Mouse (Mus musculus): Measurements from ENCODE around the gene Clptm1l. TPM values are rescaled to one million over a fixed set of nuclear protein-coding genes. Genes with fewer than 3 reads are reported as not detected.

Clptm1l gene
- total and polyA plus RNA-seq, 3 experiments: 104 to 201 (median 197) TPM

- H3K27ac ChIP-seq (ENCODE audit: control insufficient read depth, low read depth, low read length): no peak overlapping the region
- TF ChIP-seq RAD21 (IDR thresholded peaks at IDR 0.05; ENCODE audit: low read depth, low read length) (peak; percentile 39; the same call in 1 of the 2 replicates), POLR2A (IDR thresholded peaks at IDR 0.05; ENCODE audit: control insufficient read depth in 1 of 2, insufficient read depth in 1 of 2, low read depth in 1 of 2, low read length in 2 of 2, poor library complexity in 1 of 2) (no peak)
- H3K9me3 ChIP-seq (replicated peaks; ENCODE audit: insufficient read depth, low read length): no peaks in the 10 kb centered on the region
- no peaks in the 10 kb centered on the region for H3K27me3 ChIP-seq (ENCODE audit: control insufficient read depth in 1 of 2, insufficient read depth in 2 of 2, low read length in 2 of 2)
- H3K36me3 ChIP-seq (ENCODE audit: control insufficient read depth in 1 of 2, insufficient read depth in 2 of 2, low read length in 2 of 2): peaks cover 0 to 6% of the 10 kb centered on the region in 2 experiments; a peak in 2 of 4 replicates
- peak overlapping the region; percentile 70 to 77 for H3K4me3 ChIP-seq (ENCODE audit: control insufficient read depth in 1 of 2, insufficient read depth in 1 of 2, low read depth in 2 of 2, low read length in 2 of 2)
- DNase-seq (ENCODE audit: low read depth, low spot score): no peak
- no peaks in the 10 kb centered on the region for H3K79me2 ChIP-seq (ENCODE audit: control insufficient read depth, insufficient read depth, low read length, poor library complexity)
- peaks cover 0 to 24% of the 10 kb centered on the region in 2 experiments; a peak in 2 of 4 replicates for H3K4me1 ChIP-seq (ENCODE audit: control insufficient read depth in 1 of 2, insufficient read depth in 2 of 2, low read length in 2 of 2)
- H3K9ac ChIP-seq (ENCODE audit: control insufficient read depth, low read depth, low read length, poor library complexity, severe bottlenecking): no peak overlapping the region
These were observed 22.6 kb downstream of the Clptm1l start for GRCm38 (mm10) chr13:73626410-73626744.

GRCm38 (mm10) chr13:73626745-73627549 is 23.1 kb downstream of the Clptm1l start, which contains the start of gene Tert:
TSS of gene Tert (plus strand) at chr13:73626911.
- Histone ChIP-seq H3K27ac (ENCODE audit: control insufficient read depth, low read depth, low read length) (no peak within 1 kb of the TSS), H3K9ac (ENCODE audit: control insufficient read depth, low read depth, low read length, poor library complexity, severe bottlenecking) (peak within 1 kb of the TSS; percentile 62), H3K79me2 (ENCODE audit: control insufficient read depth, insufficient read depth, low read length, poor library complexity) (no peaks in the 10 kb centered on the region), H3K36me3 (ENCODE audit: control insufficient read depth in 1 of 2, insufficient read depth in 2 of 2, low read length in 2 of 2) (peaks cover 0 to 6% of the 10 kb centered on the region in 2 experiments; a peak in 2 of 4 replicates), H3K27me3 (ENCODE audit: control insufficient read depth in 1 of 2, insufficient read depth in 2 of 2, low read length in 2 of 2) (no peaks in the 10 kb centered on the region), H3K4me3 (ENCODE audit: control insufficient read depth in 1 of 2, insufficient read depth in 1 of 2, low read depth in 2 of 2, low read length in 2 of 2) (peak within 1 kb of the TSS; percentile 70 to 77), H3K4me1 (ENCODE audit: control insufficient read depth in 1 of 2, insufficient read depth in 2 of 2, low read length in 2 of 2) (peaks cover 0 to 24% of the 10 kb centered on the region in 2 experiments; a peak in 2 of 4 replicates), H3K9me3 (replicated peaks; ENCODE audit: insufficient read depth, low read length) (no peaks in the 10 kb centered on the region)
- peak; percentile 80 for DNase-seq (ENCODE audit: low read depth, low spot score)
- TF ChIP-seq GATA1 (IDR thresholded peaks at IDR 0.05; ENCODE audit: low read depth, low read length) (no peak), USF1 (IDR thresholded peaks at IDR 0.05; ENCODE audit: low read depth, low read length) (no peak), SMC3 (IDR thresholded peaks at IDR 0.05; ENCODE audit: low read depth, low read length) (peak; percentile 53), RAD21 (IDR thresholded peaks at IDR 0.05; ENCODE audit: low read depth, low read length) (no peak; the same call in 1 of the 2 replicates), CTCF (IDR thresholded peaks at IDR 0.05 in 2 of 3, conservative IDR thresholded peaks at IDR 0.05 in 1 of 3; ENCODE audit: control insufficient read depth in 1 of 3, insufficient read depth in 1 of 3, low read depth in 2 of 3, low read length in 3 of 3, poor library complexity in 1 of 3, severe bottlenecking in 1 of 3) (peak; percentile 33 to 65 (median 57); a peak in 2 of 6 replicates), ZC3H11A (IDR thresholded peaks at IDR 0.05; ENCODE audit: low read depth, low read length) (no peak), POLR2AphosphoS5 (IDR thresholded peaks at IDR 0.05; ENCODE audit: borderline replicate concordance, low read depth, low read length) (no peak), EP300 (IDR thresholded peaks at IDR 0.05; ENCODE audit: low read depth in 1 of 2, low read length in 2 of 2) (no peak), ZKSCAN1 (IDR thresholded peaks at IDR 0.05; ENCODE audit: low read depth, low read length) (no peak), TBP (IDR thresholded peaks at IDR 0.05; ENCODE audit: low read depth, low read length) (no peak), TCF12 (IDR thresholded peaks at IDR 0.05; ENCODE audit: low read depth, low read length) (0 out of 2 replicates have a peak, but pooled peaks have one; percentile 14), MYC (IDR thresholded peaks at IDR 0.05; ENCODE audit: low read depth, low read length) (0 out of 2 replicates have a peak, but pooled peaks have one; percentile 53), ZMIZ1 (IDR thresholded peaks at IDR 0.05; ENCODE audit: low read depth, low read length) (no peak), NRF1 (IDR thresholded peaks at IDR 0.05; ENCODE audit: insufficient read depth, low read depth, low read length, poor library complexity, severe bottlenecking) (no peak)

Data from MEL (cell line).